Mouse (Mus musculus): ENCODE measurements around the gene Ganc. TPM values are rescaled to one million over a fixed set of nuclear protein-coding genes. Genes with fewer than 3 reads are reported as not detected.

Ganc gene
- polyA plus RNA-seq, 1 experiment from 2014 or later = 7.8 TPM

Other genes with a start within 250 kb of the Ganc start
- gene Ehd4, start 249.3 kb upstream of the Ganc start, polyA plus RNA-seq (2015; fragmentation: Nextera tagmentation; extraction: Ambion mirVana) = 9.7 and 11.7 TPM in 2 replicates
- gene Pla2g4e, start 158.6 kb upstream of the Ganc start, polyA plus RNA-seq (2015; fragmentation: Nextera tagmentation; extraction: Ambion mirVana) = 1.7 and 1.8 TPM in 2 replicates
- not detected in 2 replicates for gene Pla2g4d, start 114.7 kb upstream of the Ganc start, polyA plus RNA-seq (2015; fragmentation: Nextera tagmentation; extraction: Ambion mirVana)
- not detected in 2 replicates for gene Pla2g4f, start 89.7 kb upstream of the Ganc start, polyA plus RNA-seq (2015; fragmentation: Nextera tagmentation; extraction: Ambion mirVana)
- gene Vps39, start 50.8 kb upstream of the Ganc start, polyA plus RNA-seq (2015; fragmentation: Nextera tagmentation; extraction: Ambion mirVana) = 50.0 and 50.9 TPM in 2 replicates
- 6.7 and 7.3 TPM in 2 replicates for gene Tmem87a, start 217 bp downstream of the Ganc start, polyA plus RNA-seq (2015; fragmentation: Nextera tagmentation; extraction: Ambion mirVana)
- 1.1 and 1.4 TPM in 2 replicates for gene Capn3, start 52.1 kb downstream of the Ganc start, polyA plus RNA-seq (2015; fragmentation: Nextera tagmentation; extraction: Ambion mirVana)
- gene Zfp106, start 159.9 kb downstream of the Ganc start, polyA plus RNA-seq (2015; fragmentation: Nextera tagmentation; extraction: Ambion mirVana) = 47.8 and 50.8 TPM in 2 replicates
- 17.3 and 19.6 TPM in 2 replicates for gene Snap23, start 163.8 kb downstream of the Ganc start, polyA plus RNA-seq (2015; fragmentation: Nextera tagmentation; extraction: Ambion mirVana)
- gene Haus2, start 205.5 kb downstream of the Ganc start, polyA plus RNA-seq (2015; fragmentation: Nextera tagmentation; extraction: Ambion mirVana) = 29.5 and 30.5 TPM in 2 replicates
- gene Lrrc57, start 205.6 kb downstream of the Ganc start, polyA plus RNA-seq (2015; fragmentation: Nextera tagmentation; extraction: Ambion mirVana) = 37.6 and 38.7 TPM in 2 replicates
- gene Stard9, start 225.2 kb downstream of the Ganc start, polyA plus RNA-seq (2015; fragmentation: Nextera tagmentation; extraction: Ambion mirVana) = 4.0 and 4.1 TPM in 2 replicates